Mouse (Mus musculus): ENCODE measurements around the gene Rbp2.

DNA sequence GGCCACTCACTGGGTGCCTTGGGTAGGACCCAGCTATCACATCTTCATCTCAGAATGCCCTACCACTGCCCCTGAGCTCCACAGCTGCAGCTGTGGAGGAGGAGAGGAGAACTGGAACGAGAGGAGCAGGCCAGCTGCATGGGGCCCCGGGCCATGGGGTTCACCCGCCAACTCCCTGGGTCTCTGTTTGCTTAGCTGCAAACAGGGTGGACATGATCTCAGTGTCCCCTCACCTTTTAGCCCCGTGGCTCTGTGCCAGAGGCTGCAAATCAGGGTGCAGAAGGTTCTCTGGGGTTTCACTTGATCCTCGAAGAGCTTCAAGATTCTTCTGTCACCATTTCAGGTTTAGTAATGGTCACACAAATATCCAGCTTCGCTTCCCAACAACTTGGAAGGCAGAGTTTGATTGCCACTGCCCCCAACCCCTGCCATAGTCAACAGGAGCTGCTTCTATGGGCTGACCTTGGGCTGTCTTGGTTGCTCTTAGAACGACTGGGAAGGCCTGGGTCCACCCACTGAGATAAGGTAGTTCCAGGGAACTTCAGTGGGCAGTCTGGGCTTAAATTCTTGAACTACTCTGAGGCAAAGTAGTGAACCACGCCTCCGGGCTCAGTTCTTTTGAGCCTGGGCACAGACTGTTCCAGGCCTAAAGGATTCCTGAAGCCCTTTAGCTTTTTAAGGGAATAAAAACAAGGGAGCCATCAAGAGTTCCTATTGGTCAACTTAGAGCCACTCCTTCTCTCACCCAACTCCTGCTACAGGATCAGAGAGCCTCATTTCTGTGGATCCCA, 40.4 kb upstream of the Rbp2 start:
- no peak for TF ChIP-seq POLR2A (IDR thresholded peaks at IDR 0.05; ENCODE audit: insufficient read depth, low read length)
- TF ChIP-seq CTCF (IDR thresholded peaks at IDR 0.05; ENCODE audit: low read depth, low read length), result no peak
